Mouse (Mus musculus): Measurements from ENCODE around the gene Sh3bp4.

DNA sequence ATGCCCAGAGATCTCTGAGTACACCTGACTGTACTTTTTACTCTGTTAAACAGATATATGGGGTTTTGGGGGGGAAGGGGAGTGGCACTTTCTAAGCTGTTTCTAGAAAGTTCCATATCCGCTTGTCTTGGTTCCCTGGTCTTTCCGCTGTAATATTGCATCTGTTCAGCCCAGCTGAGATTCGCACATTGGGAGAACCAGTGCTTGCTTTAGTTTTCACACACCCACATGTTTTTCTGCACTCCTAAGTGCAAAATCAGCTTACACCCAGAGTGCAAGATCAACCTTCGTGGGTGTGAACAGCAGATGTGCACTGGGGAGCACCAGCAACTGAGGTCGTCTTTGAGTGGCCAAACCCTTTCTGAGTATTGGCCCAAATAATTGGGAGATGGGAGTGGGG, 94.1 kb downstream of the Sh3bp4 start:
- no peak for TF ChIP-seq CTCF (IDR thresholded peaks at IDR 0.05; ENCODE audit: low read depth)
- no peak for TF ChIP-seq EP300 (optimal IDR thresholded peaks at IDR 0.05)

Measured in stomach, postnatal 0 days (tissue).